Mouse (Mus musculus): ENCODE measurements at regions not wholly inside any gene's neighbourhood (a gene's known extent, or its start where the extent isn't known, plus 50 kb on each side); places are given as distances from the start of the nearest gene placed in this dataset.
"Not testable (repeated sequence)": the region's sequence is repeated elsewhere in the genome, so short reads cannot be mapped to it uniquely, and the experiment has no call there.

DNA sequence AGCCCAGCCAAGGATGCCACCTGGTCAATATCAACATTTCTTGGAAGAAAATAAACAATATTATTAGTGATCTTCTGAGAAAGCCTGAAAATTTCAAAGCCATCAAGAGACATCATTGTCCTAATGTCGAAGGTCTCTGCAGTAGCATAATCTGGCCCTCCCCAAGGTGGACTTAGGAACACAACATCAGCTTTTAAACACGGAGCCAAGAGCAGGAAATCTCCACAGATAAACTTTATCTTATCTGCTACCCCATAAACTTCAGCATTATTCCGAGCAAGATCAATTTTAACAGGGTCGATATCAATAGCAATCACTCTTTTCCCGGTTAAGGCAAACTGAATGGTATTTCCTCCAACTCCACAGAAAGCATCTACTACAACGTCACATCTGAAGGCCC is 1691.2 kb upstream of the 5930422O12Rik start:
- DNase-seq (ENCODE audit: low read depth, low spot score) = not testable (repeated sequence)

DNA sequence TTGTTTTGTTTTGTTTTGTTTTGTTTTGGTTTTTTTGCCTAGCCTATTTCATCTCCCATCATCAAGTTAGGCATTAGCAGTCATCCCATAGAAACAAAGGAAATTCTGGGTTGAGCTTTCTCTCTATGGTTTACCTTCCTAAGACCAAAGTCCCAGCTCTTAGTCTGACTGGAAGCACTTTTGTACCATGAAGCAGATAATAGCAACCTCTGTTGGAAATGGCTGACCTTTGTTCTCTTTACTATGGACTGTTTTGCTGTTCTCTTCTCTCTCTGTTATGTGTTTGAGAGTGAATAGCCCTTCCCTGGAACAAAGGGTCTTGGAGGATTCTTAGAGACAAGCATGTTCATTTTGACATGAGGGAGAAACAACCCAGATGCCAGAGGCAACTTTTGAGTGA is 1681.7 kb upstream of the 5930422O12Rik start:
- DNase-seq (ENCODE audit: low read depth, low spot score) = no peak

- DNase-seq (ENCODE audit: low read depth, low spot score) = no peak
These were observed 1678.5 kb upstream of the 5930422O12Rik start for GRCm38 (mm10) chr8:31749974-31750373.

GRCm38 (mm10) chr8:31750482-31751126 is 1677.9 kb upstream of the 5930422O12Rik start:
- DNase-seq (ENCODE audit: low read depth, low spot score) = no peak

- DNase-seq (ENCODE audit: low read depth, low spot score) = no peak
These were observed 1672.8 kb upstream of the 5930422O12Rik start for GRCm38 (mm10) chr8:31755737-31756136.

DNA sequence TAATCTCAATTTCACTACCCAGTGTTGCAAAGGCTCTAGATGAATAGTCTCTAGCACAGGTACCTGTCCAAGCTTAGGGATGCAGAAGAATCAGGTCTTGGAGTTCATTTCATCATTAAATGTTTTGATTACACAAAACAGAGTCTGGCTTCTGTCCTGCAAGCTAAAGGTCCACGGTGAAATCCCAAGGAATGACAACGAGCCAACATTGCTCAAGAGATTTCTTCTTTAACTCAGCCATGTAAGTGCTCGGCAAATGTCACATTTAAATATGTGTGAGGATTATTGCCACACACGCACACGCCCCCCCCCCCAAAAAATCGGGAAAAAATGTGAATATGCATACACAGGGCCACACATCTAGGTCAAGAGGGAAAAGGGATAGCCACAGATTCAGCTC is 1666.4 kb upstream of the 5930422O12Rik start:
- peak; percentile 1 for DNase-seq (ENCODE audit: low read depth, low spot score)

All from skeletal muscle tissue, adult 2 months (tissue).